Mouse (Mus musculus): ENCODE results near the gene Tpbgl.

DNA sequence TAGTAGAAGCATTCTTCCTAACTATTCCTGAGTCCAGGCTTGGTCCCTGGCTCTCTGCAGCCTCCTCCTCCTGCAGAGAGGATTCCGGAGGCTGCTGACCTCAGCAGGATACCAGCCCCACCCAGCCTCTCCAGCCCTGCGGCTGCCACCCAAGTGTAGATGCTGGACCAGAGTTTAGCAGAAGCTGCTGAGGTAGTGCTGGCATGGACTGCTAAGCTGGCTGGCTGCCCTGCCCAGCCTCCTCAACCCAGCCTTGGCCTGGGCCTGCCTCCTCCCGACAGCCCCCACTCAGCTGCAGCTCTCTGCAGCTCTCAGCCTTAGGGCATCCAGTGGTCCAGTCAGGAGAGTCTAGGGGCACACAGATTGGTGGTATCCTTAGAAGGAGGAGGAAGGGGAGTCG lies 14.3 kb upstream of the Tpbgl start:
- TF ChIP-seq GATA1 (IDR thresholded peaks at IDR 0.05; ENCODE audit: low read length) = no peak
- no peak for TF ChIP-seq TAL1 (IDR thresholded peaks at IDR 0.05; ENCODE audit: low read length)
